Mouse (Mus musculus) cerebellum, adult 2 months (tissue): Measurements from ENCODE around the gene Actn1. TPM values are rescaled to one million over a fixed set of nuclear protein-coding genes. Genes with fewer than 3 reads are reported as not detected.
"Not testable (repeated sequence)": the region's sequence is repeated elsewhere in the genome, so short reads cannot be mapped to it uniquely, and the experiment has no call there.

Source experiments
- DNase-seq, 2 experiments: peaks; one replicate each; pipeline ENCODE4 v3.0.0; 2021
- H3K27ac ChIP-seq: fragments of 200-500 bp; 2 replicates; pipeline ENCODE4 v1.5.1; 2012; ENCODE audit warnings: low read length, control low read depth, inconsistent platforms; ENCODE audit not compliant: insufficient read depth
- H3K27me3 ChIP-seq: fragments of 200-500 bp; 2 replicates; pipeline ENCODE4 v1.6.1; 2012; ENCODE audit warnings: inconsistent platforms, mild to moderate bottlenecking, low read length, moderate library complexity; ENCODE audit not compliant: control insufficient read depth, insufficient read depth
- H3K4me1 ChIP-seq: fragments of 200-500 bp; 2 replicates; pipeline ENCODE4 v1.6.1; 2011; ENCODE audit warnings: low read length; ENCODE audit not compliant: control insufficient read depth, insufficient read depth
- H3K4me3 ChIP-seq: fragments of 200-500 bp; replicated peaks from 2 replicates; pipeline ENCODE3; 2011; ENCODE audit warnings: mild to moderate bottlenecking, low read depth, low read length, control low read depth; ENCODE audit not compliant: insufficient read depth
- CTCF ChIP-seq: fragments of 200-500 bp; IDR thresholded peaks from 2 replicates; pipeline ENCODE4 v1.5.1; 2011; ENCODE audit warnings: low read depth, mild to moderate bottlenecking, control low read depth, low read length, moderate library complexity, borderline replicate concordance; ENCODE audit not compliant: insufficient read depth
- POLR2A ChIP-seq: fragments of 200-500 bp; IDR thresholded peaks from 2 replicates; pipeline ENCODE4 v1.6.1; 2011; ENCODE audit warnings: low read length, control low read depth, borderline replicate concordance; ENCODE audit not compliant: insufficient read depth
- WGBS: fragments of 180-500 bp; shearing (Covaris S2); methylation state at CpG from one replicate; pipeline ENCODE4 v1.1.7; 2018; 5-methylcytosine and 5-hydroxymethylcytosine counted together
- polyA plus RNA-seq: library from polyadenylated mRNA; depleted of rRNA; stranded (reverse); fragments of >200 nt; gene quantifications from 2 replicates; pipeline ENCODE4 v1.2.3, GENCODE M21; 2012

Gene Actn1
- polyA plus RNA-seq, 1 experiment = 30.0 TPM

- H3K27me3 ChIP-seq = no peaks in the 10 kb centered on the region
- no peak for TF ChIP-seq CTCF
- TF ChIP-seq POLR2A = no peak
- H3K4me3 ChIP-seq = no peak overlapping the region
- no peaks in the 10 kb centered on the region for H3K4me1 ChIP-seq
- DNase-seq = no peak
- 39% methylated on average over 3 of the region's 3 CpGs for WGBS
- H3K27ac ChIP-seq = no peak overlapping the region
These were observed 10.8 kb upstream of the Actn1 start for GRCm38 (mm10) chr12:80270924-80271323.

GRCm38 (mm10) chr12:80269303-80269702 is 9.1 kb upstream of the Actn1 start:
- Histone ChIP-seq H3K4me1 (no peaks in the 10 kb centered on the region), H3K4me3 (no peak overlapping the region), H3K27ac (no peak overlapping the region), H3K27me3 (no peaks in the 10 kb centered on the region)
- TF ChIP-seq CTCF = no peak
- TF ChIP-seq POLR2A = no peak
- no peak for DNase-seq
- 93% methylated on average over 2 of the region's 2 CpGs for WGBS

GRCm38 (mm10) chr12:80267962-80268361 is 7.8 kb upstream of the Actn1 start:
- TF ChIP-seq POLR2A (no peak), CTCF (no peak)
- H3K27me3 ChIP-seq = no peaks in the 10 kb centered on the region
- WGBS = 87% methylated on average over 6 of the region's 6 CpGs

GRCm38 (mm10) chr12:80264388-80264787 is 4.2 kb upstream of the Actn1 start:
- not testable (repeated sequence) for DNase-seq, H3K4me3 ChIP-seq, H3K27me3 ChIP-seq, H3K27ac ChIP-seq, H3K4me1 ChIP-seq
- 90% methylated on average over 7 of the region's 7 CpGs for WGBS

More at GRCm38 (mm10) chr12:80267962-80268361, 7.8 kb upstream of the Actn1 start:
- Histone ChIP-seq H3K4me3 (no peak overlapping the region), H3K4me1 (no peaks in the 10 kb centered on the region), H3K27ac (no peak overlapping the region)
- no peak for DNase-seq

- WGBS = 11% methylated on average over 25 of the region's 25 CpGs
- H3K27ac ChIP-seq = no peak overlapping the region; the same call in 1 of the 2 replicates
These were observed 849 bp upstream of the Actn1 start for GRCm38 (mm10) chr12:80260744-80261695.

GRCm38 (mm10) chr12:80259216-80260055 is 735 bp downstream of the Actn1 start:
- under 1% methylated on average over 64 of the region's 64 CpGs for WGBS
- TF ChIP-seq POLR2A (no peak), CTCF (peak; percentile 10; the same call in 1 of the 2 replicates)

More at GRCm38 (mm10) chr12:80260744-80261695, 849 bp upstream of the Actn1 start:
- DNase-seq = no peak
- Histone ChIP-seq H3K4me1 (no peaks in the 10 kb centered on the region), H3K27me3 (no peaks in the 10 kb centered on the region), H3K4me3 (peak overlapping the region; percentile 96)
- TF ChIP-seq CTCF (no peak), POLR2A (no peak)

GRCm38 (mm10) chr12:80258520-80259215 is 1.5 kb downstream of the Actn1 start:
- Histone ChIP-seq H3K27ac (no peak overlapping the region), H3K4me3 (peak overlapping the region; percentile 96), H3K4me1 (no peaks in the 10 kb centered on the region), H3K27me3 (no peaks in the 10 kb centered on the region)
- DNase-seq = peak in 1 of 2 experiments; percentile 10
- TF ChIP-seq CTCF = no peak
- TF ChIP-seq POLR2A = no peak
- 8% methylated on average over 22 of the region's 22 CpGs for WGBS

More at GRCm38 (mm10) chr12:80259216-80260055, 735 bp downstream of the Actn1 start:
- peak overlapping the region; percentile 27; the same call in 1 of the 2 replicates for H3K27ac ChIP-seq
- H3K4me3 ChIP-seq = peak overlapping the region; percentile 96
- H3K27me3 ChIP-seq = no peaks in the 10 kb centered on the region
- no peaks in the 10 kb centered on the region for H3K4me1 ChIP-seq
- peak; percentile 55 to 68 for DNase-seq

GRCm38 (mm10) chr12:80251978-80252377 is 8.2 kb downstream of the Actn1 start:
- 73% methylated on average over 2 of the region's 2 CpGs for WGBS
- no peak for DNase-seq
- no peak overlapping the region for H3K27ac ChIP-seq
- H3K27me3 ChIP-seq = no peaks in the 10 kb centered on the region
- H3K4me3 ChIP-seq = no peak overlapping the region
- H3K4me1 ChIP-seq = peaks cover 6% of the 10 kb centered on the region; the same call in 1 of the 2 replicates
- TF ChIP-seq POLR2A (no peak), CTCF (no peak)
